Mouse (Mus musculus): ENCODE measurements around the gene Ercc8.

- TF ChIP-seq CTCF (IDR thresholded peaks at IDR 0.05; ENCODE audit: borderline replicate concordance, extremely low read depth, insufficient read depth, insufficient read length) (no peak), POLR2A (IDR thresholded peaks at IDR 0.05; ENCODE audit: borderline replicate concordance, extremely low read depth, insufficient read depth, insufficient read length, poor library complexity, severe bottlenecking) (no peak)
These were observed 633 bp upstream of the Ercc8 start for GRCm38 (mm10) chr13:108157732-108158464.

All from brain, embryonic 14.5 days (tissue).